Mouse (Mus musculus) neutrophil, adult 5-6 weeks (primary cell): ENCODE measurements around the gene Tle3. TPM values are rescaled to one million over a fixed set of nuclear protein-coding genes. Genes with fewer than 3 reads are reported as not detected.
A peak's percentile ranks its signal among the peaks of the same experiment; 100 is the strongest.

Source experiments
- ATAC-seq: fragments of 151-379, 151-347 bp; 2 replicates; pipeline ENCODE4 v1.8.0; 2017; ENCODE audit warnings: mild to moderate bottlenecking, moderate TSS enrichment; ENCODE audit not compliant: insufficient number of reproducible peaks, poor library complexity, low FRiP score, severe bottlenecking; ENCODE audit errors: extremely low read depth
- total RNA-seq: library from RNA; stranded (forward); fragments of 200-1000 nt; gene quantifications from 2 replicates; pipeline ENCODE4 v1.2.3, GENCODE M21; 2017

Gene Tle3
- 232 and 253 TPM in 2 replicates for total RNA-seq

DNA sequence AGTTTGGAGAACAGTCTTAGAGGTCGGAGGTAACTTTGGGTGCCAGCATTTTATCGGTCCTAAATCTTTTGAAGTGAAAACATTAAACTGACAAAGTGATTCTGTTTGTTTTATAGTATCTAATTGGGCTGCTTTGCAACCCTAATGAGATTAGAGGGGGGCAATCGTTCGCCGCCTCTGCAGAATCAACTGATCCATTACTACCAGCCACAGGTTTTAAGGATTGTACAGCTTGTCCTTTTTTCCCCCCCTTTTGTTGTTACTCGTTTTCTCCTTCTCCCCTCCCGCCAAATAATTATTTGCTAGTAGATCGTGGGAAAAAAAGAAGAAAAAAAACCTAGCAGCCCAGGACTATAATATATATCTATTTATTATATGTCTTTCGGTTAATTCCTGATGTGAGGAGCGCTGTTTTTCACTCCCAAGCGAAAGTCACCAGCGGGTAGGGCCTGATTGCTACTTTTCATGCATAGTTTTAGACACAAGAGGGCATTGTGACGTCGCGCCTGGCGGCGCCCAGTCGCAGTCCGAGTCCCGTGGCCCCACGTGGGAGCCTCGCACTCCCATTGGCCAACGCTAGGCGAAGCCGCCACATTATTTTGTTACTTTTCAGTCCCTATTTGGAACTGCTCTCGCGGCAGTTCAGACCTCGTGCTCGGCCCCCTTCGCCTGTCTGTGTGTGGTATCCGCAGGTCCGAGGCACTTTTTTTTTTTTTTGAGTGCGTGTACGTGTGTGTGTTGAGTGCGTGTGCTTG is at the start of gene Tle3:
TSS of gene Tle3 (plus strand) at position 612 of the 755 bp plus-strand sequence.
- ATAC-seq: peak; percentile 62

DNA sequence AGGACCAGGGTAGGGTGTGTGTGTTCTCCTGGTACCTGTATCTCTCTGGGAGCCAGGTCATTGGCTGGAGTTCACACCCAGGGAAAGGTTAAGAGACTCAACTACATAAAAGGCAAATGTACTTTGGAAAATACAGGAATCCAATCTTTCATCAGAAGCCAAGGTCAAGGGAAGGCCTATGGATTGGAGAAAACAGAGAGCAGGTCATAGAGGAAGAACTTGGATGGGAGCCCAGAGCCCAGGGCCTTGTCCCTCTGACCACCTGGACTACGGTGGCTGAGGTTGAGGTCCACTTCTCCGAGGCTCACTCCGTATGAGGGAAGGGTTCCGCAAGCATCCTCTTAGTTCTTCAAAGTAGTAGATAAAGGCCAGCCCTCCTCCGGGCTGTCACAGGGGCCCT is 48.9 kb upstream of the Tle3 start:
- no peak for ATAC-seq

DNA sequence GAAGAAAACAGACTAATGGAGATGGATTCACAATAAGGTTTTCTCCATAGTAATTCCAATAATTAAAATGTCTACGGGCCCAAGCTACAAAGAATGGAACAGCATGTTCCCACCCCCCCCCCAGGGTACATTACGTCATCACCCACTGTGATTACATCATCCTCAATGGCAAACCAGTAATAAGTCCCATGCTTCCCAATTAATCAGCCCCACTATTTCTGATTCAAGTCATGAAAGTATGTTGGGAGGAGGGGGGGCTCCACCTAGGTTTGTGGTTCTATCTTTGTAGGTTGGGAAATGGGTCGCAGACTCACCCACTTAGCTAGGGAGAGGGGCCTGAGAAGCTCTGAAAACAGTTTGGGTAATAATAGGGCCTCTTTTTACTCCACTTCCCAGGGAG is 48.3 kb upstream of the Tle3 start:
- ATAC-seq: no peak

DNA sequence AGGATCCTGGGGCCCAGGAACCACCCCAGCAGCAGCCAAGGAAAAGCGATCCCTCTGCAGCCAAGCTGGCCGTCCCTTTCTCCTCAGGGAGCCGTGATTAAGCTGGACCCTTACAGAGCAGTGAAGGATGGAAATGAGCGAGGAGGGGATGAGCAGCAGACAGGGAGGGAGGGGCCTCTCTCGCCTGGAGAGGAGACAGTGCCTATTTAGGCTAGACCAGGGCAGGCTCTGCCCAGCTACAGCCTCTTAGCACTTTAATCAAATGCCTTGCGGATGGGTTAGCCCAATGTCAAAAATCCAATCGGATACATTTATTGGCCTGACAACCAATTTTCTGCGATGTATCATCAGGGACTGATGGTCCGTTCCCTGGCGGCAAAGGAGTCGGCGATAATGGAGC is 47.8 kb upstream of the Tle3 start:
- no peak for ATAC-seq

DNA sequence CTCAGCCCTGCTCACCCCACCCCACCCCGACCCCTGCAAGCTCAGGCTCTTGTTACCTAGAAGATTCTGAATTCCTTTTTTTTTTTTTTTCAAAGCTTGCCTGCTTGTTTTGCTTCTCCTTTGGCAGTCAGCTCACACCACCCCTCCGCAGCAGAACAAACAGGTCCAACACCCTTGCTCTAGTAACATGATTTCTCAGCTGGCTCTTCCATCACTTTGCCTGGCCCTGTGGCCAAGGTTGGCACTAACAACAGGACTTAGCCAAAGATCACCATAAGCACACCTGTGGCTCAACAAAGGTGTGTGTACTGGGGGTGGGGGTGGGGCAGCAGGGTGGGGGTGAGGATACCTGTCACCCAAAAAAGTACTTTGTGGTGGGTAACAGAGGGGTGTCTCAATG is 47.2 kb upstream of the Tle3 start:
- no peak for ATAC-seq

DNA sequence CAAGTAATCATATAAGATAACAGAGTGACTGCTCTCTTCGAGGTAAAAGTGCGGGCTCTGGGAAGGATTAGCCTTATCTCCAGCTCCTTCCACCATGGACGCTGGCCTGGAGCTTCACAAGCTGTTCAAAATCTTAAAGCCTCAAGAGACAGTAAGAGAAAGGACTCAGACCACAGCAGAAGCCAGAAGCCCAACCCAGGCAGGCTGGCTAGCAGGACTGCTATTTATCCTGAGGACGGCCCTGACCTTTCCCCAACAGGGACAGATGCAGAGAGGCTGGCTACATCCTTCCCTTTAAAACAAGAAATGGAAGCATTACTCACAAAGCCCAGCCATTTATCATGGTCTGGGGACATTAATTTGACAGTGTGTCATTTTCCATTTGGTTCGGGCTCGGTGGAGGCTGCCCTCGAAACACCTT is 46.2 kb upstream of the Tle3 start:
- ATAC-seq: no peak

DNA sequence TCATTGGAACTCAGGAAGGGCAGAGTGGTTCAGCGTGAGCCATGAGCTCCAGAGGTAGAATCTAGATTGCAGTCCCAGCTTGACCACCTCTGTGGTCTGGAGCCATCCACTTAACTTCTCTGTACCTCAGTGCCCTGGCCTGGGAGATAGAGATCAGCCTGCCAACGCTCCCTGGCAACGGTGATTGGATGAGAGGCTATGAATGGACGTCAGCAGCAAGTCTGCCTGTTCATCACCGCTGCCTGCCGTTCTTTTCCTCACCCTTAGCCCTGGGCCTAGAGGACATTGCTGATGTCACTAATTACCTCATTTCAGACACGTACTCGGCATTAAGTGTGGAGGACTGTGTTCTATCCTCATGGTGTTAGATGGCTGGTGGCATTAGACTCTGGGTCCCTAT is 45.2 kb upstream of the Tle3 start:
- ATAC-seq: no peak

DNA sequence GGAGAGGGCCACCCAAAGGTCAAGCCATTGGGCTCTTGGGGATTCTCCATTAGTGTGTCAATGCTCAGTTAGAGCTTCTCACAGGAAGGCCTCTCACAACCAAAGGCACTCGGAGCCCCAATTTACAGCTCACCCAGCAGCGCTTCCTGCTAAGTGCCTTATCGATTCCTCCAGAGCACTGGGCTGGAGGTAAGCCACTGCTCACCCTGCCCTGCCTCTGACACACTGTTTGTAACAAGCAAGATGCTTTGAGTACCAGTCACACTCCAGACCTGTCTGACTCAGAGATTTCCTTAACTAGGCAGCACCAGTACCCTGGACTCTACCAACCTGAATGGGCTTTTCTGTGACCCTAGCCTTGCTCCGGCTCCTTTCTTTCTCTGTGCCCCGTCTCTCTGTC is 44.0 kb upstream of the Tle3 start:
- no peak for ATAC-seq

DNA sequence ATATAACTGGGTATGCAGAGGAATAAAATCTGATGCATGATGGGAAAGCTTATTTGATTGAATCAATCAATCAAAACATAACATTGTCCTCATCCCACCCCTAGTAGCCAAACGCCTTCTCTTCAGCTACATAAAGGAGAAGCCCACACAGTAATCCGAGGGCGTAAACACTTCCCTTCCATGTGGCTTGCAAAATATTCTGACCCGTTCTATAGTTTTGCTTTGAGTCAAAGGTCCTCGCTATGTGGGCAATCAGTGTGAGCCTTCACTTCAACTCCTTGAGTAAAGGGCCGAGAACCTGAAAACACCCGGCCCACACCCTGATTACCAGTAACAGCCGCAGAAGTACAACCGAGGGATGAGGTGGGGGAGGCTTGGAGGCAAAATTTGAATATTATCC is 41.4 kb upstream of the Tle3 start:
- no peak for ATAC-seq

DNA sequence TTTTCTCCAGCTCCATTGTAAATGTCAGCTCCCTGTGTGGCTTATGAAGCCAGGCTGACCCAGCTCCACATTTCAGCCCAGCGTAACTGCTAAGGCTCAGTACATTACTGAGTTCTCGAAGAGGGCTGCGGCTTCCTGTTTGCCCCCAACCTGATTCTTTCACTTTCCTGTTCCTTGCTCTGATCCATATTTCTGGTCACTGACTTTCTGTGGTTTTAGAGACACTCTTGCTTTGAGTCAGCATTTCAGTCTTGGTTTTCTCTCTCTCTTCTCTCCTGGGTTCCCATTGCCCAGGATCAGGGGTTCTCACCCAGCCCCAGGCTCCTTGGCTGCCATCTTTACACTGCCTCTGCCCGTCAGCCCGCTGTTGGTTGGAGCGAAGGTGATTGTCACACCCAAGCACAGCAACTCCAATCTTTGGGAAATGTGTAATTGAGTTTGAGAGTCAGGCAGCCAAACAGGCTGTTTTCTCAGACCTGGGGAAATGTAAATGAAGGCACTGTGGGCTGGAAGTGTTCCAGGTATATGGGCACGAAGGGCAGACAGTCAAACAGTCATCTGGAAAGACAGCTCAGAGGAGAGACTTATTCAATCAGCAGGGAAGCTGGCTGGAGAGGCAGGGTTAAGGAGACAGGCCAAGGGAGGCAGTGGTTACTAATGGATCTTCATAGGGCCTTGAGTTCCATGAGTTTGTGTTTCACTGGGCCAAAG is 39.8 kb upstream of the Tle3 start:
- ATAC-seq: no peak

DNA sequence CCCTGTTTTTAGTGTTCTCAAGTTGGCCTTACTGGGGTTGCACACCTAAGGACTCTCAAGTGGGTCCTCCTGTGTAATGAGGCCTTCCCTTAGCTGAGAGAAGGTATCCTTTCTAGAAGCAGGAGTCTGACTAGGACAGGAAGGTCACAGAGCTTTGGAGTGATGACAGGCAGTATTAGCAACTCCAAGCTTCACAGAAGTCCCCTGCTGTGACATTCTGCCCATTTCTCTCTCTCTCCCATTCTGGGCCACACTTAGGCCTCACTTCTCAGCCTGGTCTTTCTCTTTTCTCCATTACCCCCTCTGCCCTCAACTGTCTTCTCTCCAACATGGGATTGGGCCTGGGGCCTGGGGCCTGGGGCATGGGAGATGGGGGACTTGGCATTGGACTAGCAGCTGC is 36.0 kb upstream of the Tle3 start:
- no peak for ATAC-seq

DNA sequence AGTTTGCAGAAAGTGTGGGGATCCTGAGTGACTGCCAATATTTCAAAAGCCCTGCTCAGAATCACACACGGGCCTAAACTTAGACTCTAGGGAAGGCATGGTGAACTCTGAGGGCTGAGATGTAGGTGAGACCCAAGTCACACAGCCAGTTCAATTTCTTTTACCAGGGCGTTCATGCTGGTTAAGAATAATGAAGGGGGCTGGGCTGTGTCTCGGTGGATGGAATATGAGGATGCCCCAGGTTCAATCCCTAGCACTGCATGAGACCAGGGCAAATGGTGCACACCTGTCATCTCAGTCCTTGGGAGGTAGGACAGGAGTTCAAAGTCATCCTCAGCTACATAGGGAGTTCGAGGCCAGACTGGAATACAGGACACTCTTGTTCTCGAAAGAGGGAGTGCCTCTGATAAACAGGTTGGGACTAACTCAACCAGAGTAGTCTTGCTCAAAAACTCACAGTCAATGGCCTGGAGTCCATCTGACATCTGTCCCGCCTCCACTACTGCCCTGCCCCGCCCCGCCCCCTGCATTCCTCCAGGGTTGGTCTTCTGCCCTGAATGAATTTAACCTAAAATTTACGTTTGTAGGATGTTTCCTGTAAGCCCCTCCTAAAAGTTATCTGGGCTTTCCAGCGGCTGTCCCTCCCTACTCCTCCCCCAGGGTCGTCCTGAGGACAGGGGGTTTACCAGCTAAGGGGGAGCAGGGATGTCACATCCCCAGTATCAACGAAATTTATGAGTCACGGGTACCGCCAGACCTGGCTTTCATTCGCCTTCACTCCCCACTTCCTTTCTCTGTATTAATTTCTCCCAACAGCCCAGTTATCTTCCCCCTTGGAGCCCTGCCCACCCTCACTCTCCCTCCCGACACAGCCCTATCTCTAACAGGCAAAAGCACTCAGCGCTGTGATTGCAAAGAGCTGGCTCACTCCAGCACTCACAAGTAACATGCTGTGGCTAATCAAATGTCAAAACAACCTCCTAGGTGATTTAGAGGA is 35.3 kb upstream of the Tle3 start:
- no peak for ATAC-seq

DNA sequence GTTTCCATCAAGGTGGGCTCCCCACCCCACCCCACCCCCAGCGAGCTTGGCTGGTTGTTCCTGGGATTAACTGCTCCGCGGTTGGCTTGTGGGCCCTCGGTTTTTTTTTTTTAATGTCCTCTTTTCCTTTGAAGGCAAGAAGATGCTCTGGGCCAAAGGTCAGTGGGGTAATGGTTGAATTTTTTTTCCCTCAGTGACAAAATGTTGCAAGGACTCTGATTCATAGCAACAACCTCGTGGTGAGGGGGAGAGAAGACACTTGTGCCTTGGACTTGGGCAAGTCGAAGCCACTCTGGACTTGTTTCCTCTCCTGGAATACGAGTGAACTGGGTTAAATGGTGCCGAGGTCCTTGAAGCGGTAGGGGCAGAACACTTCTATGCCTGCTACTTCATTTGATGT is 34.5 kb upstream of the Tle3 start:
- no peak for ATAC-seq

DNA sequence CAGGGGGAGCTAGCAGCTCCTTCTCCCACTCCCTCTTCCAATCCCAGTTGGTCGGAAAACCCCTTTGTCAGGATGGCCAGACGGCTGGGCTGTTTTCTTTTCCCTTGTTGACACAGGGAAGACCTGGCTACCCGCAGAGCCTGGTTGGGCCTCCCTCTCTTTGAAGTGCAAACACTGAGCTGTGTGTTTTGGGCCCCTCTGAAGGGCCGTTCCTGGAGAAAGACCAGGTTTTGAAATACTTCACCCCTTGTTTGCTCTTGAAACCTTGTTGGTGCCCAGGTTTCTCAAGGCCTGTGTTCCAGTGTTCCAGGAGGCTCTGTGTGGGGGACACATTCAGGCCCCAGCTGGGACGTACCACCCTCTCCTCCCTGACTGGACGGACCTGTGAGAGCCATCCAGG is 32.9 kb upstream of the Tle3 start:
- no peak for ATAC-seq

DNA sequence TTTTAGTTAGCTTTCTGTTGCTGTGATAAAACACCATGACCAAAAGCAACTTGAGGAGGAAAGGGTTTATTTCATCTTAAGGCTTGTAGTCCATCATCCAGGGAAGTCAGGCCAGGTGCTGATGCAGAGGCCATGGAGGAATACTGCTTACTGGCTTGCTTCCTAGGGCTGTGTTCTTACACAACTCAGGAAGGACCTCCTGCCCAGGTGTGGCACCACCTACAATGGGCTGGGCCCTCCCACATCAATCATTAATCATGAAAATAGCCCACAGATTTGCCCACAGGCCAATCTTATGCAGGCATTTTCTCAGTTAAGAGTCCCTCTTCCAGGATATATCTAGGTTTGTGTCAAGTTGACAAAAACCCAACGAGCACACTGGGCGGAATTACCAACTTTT is 31.8 kb upstream of the Tle3 start:
- ATAC-seq: no peak

DNA sequence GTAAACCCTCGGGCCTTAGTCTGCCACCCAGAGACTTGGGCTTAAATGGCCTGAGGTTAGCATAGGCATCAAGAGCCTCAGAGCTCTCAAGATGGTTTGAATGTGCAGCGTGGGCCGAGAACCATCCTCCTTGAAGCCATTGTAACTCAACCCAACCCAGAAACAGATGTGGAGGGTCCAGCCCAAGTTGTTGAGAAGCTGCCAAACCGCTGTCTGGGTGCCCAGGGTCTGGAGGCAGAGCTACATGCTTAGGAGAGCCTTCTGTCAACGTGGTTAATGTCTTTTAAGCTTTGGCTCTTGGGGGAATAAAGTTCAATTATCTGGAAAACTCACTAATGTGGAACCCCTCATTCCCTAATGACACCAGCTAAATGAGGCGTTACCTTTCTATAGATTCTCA is 29.9 kb upstream of the Tle3 start:
- no peak for ATAC-seq

DNA sequence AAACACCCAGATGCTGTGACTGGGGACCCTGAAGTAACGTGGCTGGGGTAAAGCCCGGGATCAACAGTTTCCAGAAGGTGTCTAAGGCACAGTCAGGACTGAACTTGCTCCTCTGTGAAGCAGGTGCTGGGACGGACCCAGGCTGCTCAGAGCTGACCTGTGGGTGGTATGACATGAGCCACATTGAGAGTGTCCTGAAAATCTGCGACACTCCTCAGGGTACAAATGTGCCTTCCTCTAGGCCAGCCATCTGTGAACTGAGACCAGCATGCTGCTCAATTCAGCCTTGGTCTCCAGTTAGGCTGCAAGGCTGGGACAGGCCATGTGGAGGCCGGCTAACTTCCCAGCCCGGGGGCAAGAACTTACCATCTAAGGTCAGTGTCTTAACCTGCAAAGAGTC is 27.5 kb upstream of the Tle3 start:
- ATAC-seq: no peak

DNA sequence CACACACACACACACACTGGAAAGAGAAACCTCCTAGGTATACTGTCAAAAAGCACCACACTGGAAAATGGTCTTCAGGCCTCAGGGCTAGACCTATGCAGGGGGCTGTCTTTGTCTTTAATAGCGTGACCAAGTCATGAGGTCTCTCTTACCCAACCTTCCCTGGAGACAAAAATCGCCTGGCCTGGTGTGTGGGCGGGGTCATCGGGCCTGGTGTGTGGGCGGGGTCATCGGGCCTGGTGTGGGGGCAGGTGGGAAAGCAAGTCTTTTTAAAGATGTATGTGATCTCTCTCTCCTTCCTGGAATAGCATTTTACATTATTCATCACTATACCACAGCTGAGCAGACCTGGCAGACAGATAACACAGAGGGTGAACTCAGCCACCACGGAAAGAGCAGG is 25.2 kb upstream of the Tle3 start:
- no peak for ATAC-seq

DNA sequence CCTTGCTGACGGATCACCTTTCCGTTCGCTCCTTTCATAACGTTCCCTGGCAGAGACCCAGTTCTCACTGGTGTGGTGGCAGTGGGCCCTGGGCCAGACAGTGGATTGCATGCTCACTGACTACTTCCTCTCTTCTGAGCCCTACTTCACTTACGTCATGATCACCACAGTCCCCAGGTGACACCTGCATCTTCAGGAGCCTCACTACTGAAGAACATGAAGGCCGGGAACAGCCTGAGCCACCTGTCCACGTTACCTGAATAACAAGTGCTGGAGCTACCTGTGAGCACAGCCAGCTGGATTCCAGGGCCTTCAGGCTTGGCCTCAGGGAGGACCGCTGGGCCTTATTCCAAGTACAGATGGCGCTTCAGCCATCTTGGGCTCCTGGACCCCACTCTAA is 24.1 kb upstream of the Tle3 start:
- peak; percentile 68 for ATAC-seq

DNA sequence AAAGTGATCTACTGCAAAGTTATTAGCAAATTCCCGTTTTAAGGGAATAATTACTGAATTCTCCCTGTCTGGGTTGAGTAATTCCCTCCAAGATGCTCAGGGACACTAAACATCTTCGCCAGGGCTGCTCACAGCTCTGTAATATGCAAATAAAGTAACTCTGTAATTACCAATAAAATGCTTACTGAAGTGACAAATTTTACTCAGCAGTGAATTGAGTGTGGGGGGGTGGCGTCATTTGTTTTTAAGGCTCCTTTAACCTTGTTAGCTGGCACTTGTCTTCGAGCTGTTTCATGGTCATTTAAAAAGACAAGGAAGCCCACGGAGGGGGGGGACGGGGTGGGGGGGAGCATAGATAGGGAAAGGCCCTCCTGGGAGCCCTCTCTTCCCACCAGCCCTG is 23.6 kb upstream of the Tle3 start:
- no peak for ATAC-seq
